Mouse (Mus musculus): Measurements from ENCODE around the gene Zfp819.

DNA sequence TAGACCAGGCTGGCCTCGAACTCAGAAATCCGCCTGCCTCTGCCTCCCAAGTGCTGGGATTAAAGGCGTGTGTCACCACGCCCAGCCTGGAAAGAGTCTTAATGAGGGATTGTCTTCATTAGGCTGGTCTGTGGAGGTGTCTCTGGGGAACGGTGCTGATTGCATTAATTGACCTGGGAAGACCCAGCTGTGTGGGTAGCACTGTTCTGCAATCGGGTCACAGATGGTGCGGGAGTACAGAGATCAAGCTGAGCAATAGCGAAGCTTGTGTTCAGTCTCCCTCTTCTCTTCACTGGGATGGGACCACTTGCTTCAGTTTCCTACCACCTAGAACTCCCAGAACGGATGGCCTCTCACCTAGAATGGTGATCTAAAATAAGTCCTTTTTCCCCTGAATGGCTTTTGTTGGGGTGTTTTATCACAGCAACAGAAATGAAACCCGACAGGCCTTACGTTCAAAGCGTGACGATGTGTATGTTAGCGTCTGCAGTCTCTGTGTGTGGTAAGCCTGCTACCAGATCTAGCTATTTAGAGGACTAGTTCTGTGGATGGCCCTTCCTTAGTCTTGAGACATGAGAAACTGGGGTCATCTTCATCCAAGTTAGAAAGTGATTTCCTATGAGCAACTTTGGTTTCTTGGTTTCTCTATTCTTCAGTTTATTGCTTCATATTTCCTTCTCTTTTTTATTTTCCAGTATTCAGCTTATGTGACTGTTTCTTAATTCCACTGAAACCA, 7.0 kb downstream of the Zfp819 start:
- TF ChIP-seq CTCF (IDR thresholded peaks at IDR 0.05; ENCODE audit: low read depth, low read length): no peak
- TF ChIP-seq POLR2AphosphoS5 (IDR thresholded peaks at IDR 0.05; ENCODE audit: insufficient replicate concordance, low read depth, low read length): no peak
- no peak for TF ChIP-seq GATA1 (IDR thresholded peaks at IDR 0.05; ENCODE audit: borderline replicate concordance, low read length)

Measured in G1E (cell line).